Mouse (Mus musculus): Measurements from ENCODE around the gene 2010111I01Rik.

DNA sequence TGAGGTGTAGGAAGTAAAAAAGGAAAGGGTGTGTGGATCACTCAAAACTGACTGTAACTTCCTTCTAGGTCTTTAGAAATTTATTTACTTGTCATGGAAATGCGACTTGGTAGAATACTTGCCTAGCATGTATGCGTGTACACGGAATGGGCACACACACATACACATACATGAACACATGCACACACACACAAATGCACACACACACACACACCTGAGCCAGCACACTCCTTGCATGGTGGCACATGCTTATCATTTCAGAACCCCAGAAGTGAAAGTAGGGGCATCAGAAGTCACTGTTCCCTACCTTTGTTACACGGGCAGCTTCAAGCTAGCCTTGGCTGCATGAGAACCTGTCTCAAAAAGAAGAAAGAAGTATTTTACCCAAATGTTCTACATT, 311.7 kb downstream of the 2010111I01Rik start:
- TF ChIP-seq POLR2A (IDR thresholded peaks at IDR 0.05; ENCODE audit: low read depth, low read length) (no peak), CTCF (IDR thresholded peaks at IDR 0.05; ENCODE audit: extremely low read depth, insufficient read depth, insufficient read length, insufficient replicate concordance) (no peak)
